Mouse (Mus musculus) CH12.LX (cell line): ENCODE measurements at regions not wholly inside any gene's neighbourhood (a gene's known extent, or its start where the extent isn't known, plus 50 kb on each side); places are given as distances from the start of the nearest gene placed in this dataset.

ENCODE experiments used
- CHD2 ChIP-seq: IDR thresholded peaks from 2 replicates; pipeline ENCODE4 v1.6.1; 2011; ENCODE audit warnings: low read length, improper control_type of control experiment
- CTCF ChIP-seq, 2 experiments: IDR thresholded peaks in 1 of 2; conservative IDR thresholded peaks in 1 of 2; 2 replicates each; pipeline ENCODE4 v1.5.1; 2011 to 2012; ENCODE audit warnings: low read depth in 2 of 2, low read length in 2 of 2, improper control_type of control experiment in 1 of 2, inconsistent platforms in 1 of 2, mild to moderate bottlenecking in 1 of 2, moderate library complexity in 1 of 2
- ELF1 ChIP-seq: IDR thresholded peaks from 2 replicates; pipeline ENCODE4 v1.6.1; 2014; ENCODE audit warnings: low read depth, mild to moderate bottlenecking, inconsistent platforms, low read length, improper control_type of control experiment
- EP300 ChIP-seq: IDR thresholded peaks from 2 replicates; pipeline ENCODE4 v1.6.1; 2011; ENCODE audit warnings: low read length, improper control_type of control experiment
- ETS1 ChIP-seq: conservative IDR thresholded peaks from 2 replicates; pipeline ENCODE4 v1.6.1; 2012; ENCODE audit warnings: low read depth, mild to moderate bottlenecking, inconsistent platforms, low read length, improper control_type of control experiment, moderate library complexity
- GABPA ChIP-seq: IDR thresholded peaks from 2 replicates; pipeline ENCODE4 v1.6.1; 2012; ENCODE audit warnings: low read depth, low read length, improper control_type of control experiment, inconsistent platforms; ENCODE audit not compliant: insufficient replicate concordance
- MAX ChIP-seq: IDR thresholded peaks from 2 replicates; pipeline ENCODE4 v1.6.1; 2011; ENCODE audit warnings: low read length, improper control_type of control experiment
- MAZ ChIP-seq: IDR thresholded peaks from 2 replicates; pipeline ENCODE4 v1.6.1; 2012; ENCODE audit warnings: low read depth, mild to moderate bottlenecking, inconsistent platforms, low read length, improper control_type of control experiment, moderate library complexity
- POLR2A ChIP-seq: IDR thresholded peaks from 2 replicates; pipeline ENCODE4 v1.6.1; 2011; ENCODE audit warnings: low read depth, mild to moderate bottlenecking, improper control_type of control experiment, low read length
- RAD21 ChIP-seq: IDR thresholded peaks from 2 replicates; pipeline ENCODE4 v1.6.1; 2011; ENCODE audit warnings: low read depth, mild to moderate bottlenecking, low read length, improper control_type of control experiment, moderate library complexity
- SIN3A ChIP-seq: IDR thresholded peaks from 2 replicates; pipeline ENCODE4 v1.6.1; 2012; ENCODE audit warnings: low read length, improper control_type of control experiment, inconsistent platforms
- USF1 ChIP-seq: IDR thresholded peaks from 2 replicates; pipeline ENCODE4 v1.6.1; 2014; ENCODE audit warnings: low read depth, mild to moderate bottlenecking, inconsistent platforms, low read length, improper control_type of control experiment
- USF2 ChIP-seq: conservative IDR thresholded peaks from 2 replicates; pipeline ENCODE4 v1.6.1; 2011; ENCODE audit warnings: low read depth, low read length, improper control_type of control experiment
- ZNF384 ChIP-seq: IDR thresholded peaks from 2 replicates; pipeline ENCODE4 v1.6.1; 2012; ENCODE audit warnings: low read depth, low read length, improper control_type of control experiment, inconsistent platforms

DNA sequence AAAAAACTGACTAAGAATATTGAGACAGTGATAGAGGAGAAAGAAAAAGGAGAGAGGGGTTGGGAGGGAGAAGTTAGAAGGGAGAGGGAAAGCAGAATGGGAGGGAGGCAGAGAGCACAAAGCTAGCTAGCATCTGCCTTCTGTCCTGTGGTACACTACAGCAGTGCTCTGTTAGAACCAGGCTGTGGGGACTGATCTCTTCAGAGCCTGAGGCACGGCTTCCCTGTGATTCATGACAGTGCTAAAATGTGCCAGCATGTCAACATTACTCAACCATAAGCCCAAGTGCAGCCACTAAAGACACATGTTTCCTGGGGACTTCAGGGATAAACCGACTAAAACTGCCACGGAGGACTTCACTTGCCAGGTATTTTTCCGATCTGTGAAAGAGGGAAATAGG lies 455.1 kb upstream of the BB014433 start:
- TF ChIP-seq RAD21 (no peak), CTCF (conservative IDR thresholded peaks at IDR 0.05 in 1 of 2, IDR thresholded peaks at IDR 0.05 in 1 of 2; ENCODE audit: low read depth in 2 of 2, low read length in 2 of 2) (no peak), ELF1 (no peak), POLR2A (no peak), ETS1 (no peak), GABPA (no peak), MAZ (no peak), USF2 (no peak), SIN3A (no peak), CHD2 (no peak), USF1 (no peak), MAX (no peak), EP300 (no peak), ZNF384 (no peak)
